In genomic region chr7:85543118-85543517, GRCm38 (mm10) we compare ENCODE assay signal across 26 mouse cellular contexts. TPM values are rescaled to one million over a fixed set of nuclear protein-coding genes. Genes with fewer than 3 reads are reported as not detected.
DNase-seq lines count a peak whose midpoint lies in the region.
"Had no signal": no experiment of that assay in that cellular context is flagged by ENCODE, and none has a peak within 500 bp of the region (broad histone marks: within the 10 kb centered on the region; RNA-seq: fewer than 3 reads in every experiment).

No protein-coding gene starts in this region.

- DNase-seq in ES-CJ7 (ENCODE audit: low read depth, low spot score): peak; percentile 91
- peak; percentile 90 for DNase-seq in R1 (ENCODE audit: low read depth, low spot score)
- DNase-seq in frontal cortex, adult 2 months (ENCODE audit: extremely low spot score in 1 of 2, low spot score in 1 of 2): no peak
- no peak for DNase-seq in kidney, adult 9 months
- no peak for DNase-seq in layer of hippocampus, adult 8-10 months (ENCODE audit: low spot score in 2 of 2)
- DNase-seq: adrenal gland, adult 8-10 months; adrenal gland, postnatal 14 days; adrenal gland, postnatal 36 days; cerebellum, adult 11-12 months; cerebellum, adult 2 months; cerebellum, adult 9-10 months; cerebellum, postnatal 10 days; cerebellum, postnatal 25 days had no signal

RNA-seq across cellular contexts. Expression of gene Vmn2r71, which starts 19.8 kb away (rescaled TPM):
- polyA plus RNA-seq in frontal cortex, adult 2 months (2012; rRNA removed): not detected in 2 replicates
- total RNA-seq in layer of hippocampus, adult 8-10 months (2022): not detected
- total RNA-seq: adrenal gland, adult 18-20 months; adrenal gland, adult 8-10 months; adrenal gland, postnatal 14 days; adrenal gland, postnatal 36 days had no signal
- polyA plus RNA-seq: activated CD4-positive, CD25-positive, alpha-beta regulatory T cell, adult 4 months; C2C12; cerebellum, adult 2 months; cortical plate, adult 2 months; embryonic facial prominence, embryonic 10.5 days; embryonic facial prominence, embryonic 12.5 days; embryonic facial prominence, embryonic 14.5 days; forebrain, embryonic 10.5 days; forebrain, embryonic 12.5 days; forebrain, embryonic 14.5 days; forebrain, embryonic 16.5 days; G1E; Patski had no signal

RNA-seq across cellular contexts. Expression of gene Vmn2r70, which starts 25.9 kb away (rescaled TPM):
- not detected in 2 replicates for polyA plus RNA-seq in frontal cortex, adult 2 months (2012; rRNA removed)
- total RNA-seq in layer of hippocampus, adult 8-10 months (2022): not detected
- total RNA-seq: adrenal gland, adult 18-20 months; adrenal gland, adult 8-10 months; adrenal gland, postnatal 14 days; adrenal gland, postnatal 36 days had no signal
- polyA plus RNA-seq: C2C12; cerebellum, adult 2 months; cortical plate, adult 2 months; embryonic facial prominence, embryonic 10.5 days; embryonic facial prominence, embryonic 12.5 days; embryonic facial prominence, embryonic 14.5 days; forebrain, embryonic 10.5 days; forebrain, embryonic 12.5 days; forebrain, embryonic 14.5 days; forebrain, embryonic 16.5 days; G1E; Patski had no signal

Comparison
In these comparisons a context has a peak if more than half of its experiments do, and no peak if none do; other contexts are left out.
1. DNase-seq: peak in ES-CJ7 (single experiment) and R1 (single experiment); none in frontal cortex, adult 2 months (0 of 2), kidney, adult 9 months (single experiment) and layer of hippocampus, adult 8-10 months (0 of 2).